Mouse (Mus musculus): ENCODE data around the gene Kctd14.

Gene Kctd14

GRCm38 (mm10) chr7:97446171-97446925 is 4.8 kb upstream of the Kctd14 start:
- DNase-seq = peak; percentile 83

GRCm38 (mm10) chr7:97447050-97447531 is 4.0 kb upstream of the Kctd14 start:
- no peak for DNase-seq

- DNase-seq = no peak
These were observed 1.1 kb downstream of the Kctd14 start for GRCm38 (mm10) chr7:97452196-97452595.

- DNase-seq = no peak
These were observed 2.2 kb downstream of the Kctd14 start for GRCm38 (mm10) chr7:97453141-97453921.

- DNase-seq = no peak
These were observed 3.7 kb downstream of the Kctd14 start for GRCm38 (mm10) chr7:97454795-97455194.

GRCm38 (mm10) chr7:97455577-97455976 is 4.5 kb downstream of the Kctd14 start:
- DNase-seq = no peak

GRCm38 (mm10) chr7:97473001-97473400 is 21.9 kb downstream of the Kctd14 start:
- no peak for DNase-seq

- no peak for DNase-seq
These were observed 28.2 kb downstream of the Kctd14 start for GRCm38 (mm10) chr7:97479349-97479748.

GRCm38 (mm10) chr7:97480290-97480689 is 29.2 kb downstream of the Kctd14 start:
- no peak for DNase-seq

GRCm38 (mm10) chr7:97480821-97481339 is 29.8 kb downstream of the Kctd14 start, which contains the start of gene Ints4:
Gene Ints4, plus strand, starts transcription at chr7:97480956.
- peak; percentile 95 for DNase-seq

- DNase-seq = no peak
These were observed 32.3 kb downstream of the Kctd14 start for GRCm38 (mm10) chr7:97483378-97483777.

GRCm38 (mm10) chr7:97491157-97491556 is 40.0 kb downstream of the Kctd14 start:
- no peak for DNase-seq

- no peak for DNase-seq
These were observed 41.3 kb downstream of the Kctd14 start for GRCm38 (mm10) chr7:97492420-97492819.

GRCm38 (mm10) chr7:97495052-97495451 is 43.9 kb downstream of the Kctd14 start:
- DNase-seq = no peak

GRCm38 (mm10) chr7:97500555-97501209 is 49.6 kb downstream of the Kctd14 start:
- peak; percentile 90 for DNase-seq
